Mouse (Mus musculus): ENCODE measurements around the gene Ciz1. TPM values are rescaled to one million over a fixed set of nuclear protein-coding genes. Genes with fewer than 3 reads are reported as not detected.

Ciz1 gene
- total RNA-seq, 2 experiments from 2014 or later: 25.1 to 27.7 TPM

DNA sequence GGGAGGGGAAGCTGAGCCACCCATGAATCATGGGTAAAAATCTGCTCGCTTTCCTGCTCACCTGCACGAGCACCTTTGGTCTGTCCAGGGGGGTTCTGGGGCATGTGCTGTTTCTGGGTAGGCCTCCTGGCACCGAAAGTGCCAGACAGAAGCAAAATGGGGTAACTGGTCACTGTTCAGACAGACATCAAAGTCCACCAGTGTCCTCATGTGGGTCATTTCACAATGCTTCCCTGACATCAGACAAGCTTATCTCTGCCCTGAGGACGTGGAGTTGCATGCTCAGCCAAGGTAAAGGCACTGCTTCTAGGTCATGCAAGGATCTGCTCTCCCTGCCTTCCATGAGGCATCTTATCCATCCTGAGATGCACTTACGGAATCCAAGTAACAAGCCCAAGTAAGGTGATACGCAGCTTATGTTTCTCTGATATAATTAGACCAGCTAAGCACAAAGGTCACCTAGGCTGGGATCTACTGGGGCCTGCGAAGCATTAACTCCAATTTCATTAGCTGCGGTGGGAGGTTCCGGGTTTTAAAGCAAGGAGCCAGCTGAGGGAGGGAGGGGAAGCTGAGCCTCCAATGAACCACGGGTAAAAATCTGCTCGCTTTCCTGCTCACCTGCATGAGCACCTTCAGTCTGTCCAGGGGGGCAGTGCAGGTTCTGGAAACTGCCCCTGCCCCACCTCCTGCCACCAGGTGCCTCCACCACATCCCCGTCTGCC is 66.5 kb downstream of the Ciz1 start:
- DNase-seq: peak; percentile 60

GRCm38 (mm10) chr2:32419359-32419758 is 67.2 kb downstream of the Ciz1 start:
- peak; percentile 90 for DNase-seq

DNA sequence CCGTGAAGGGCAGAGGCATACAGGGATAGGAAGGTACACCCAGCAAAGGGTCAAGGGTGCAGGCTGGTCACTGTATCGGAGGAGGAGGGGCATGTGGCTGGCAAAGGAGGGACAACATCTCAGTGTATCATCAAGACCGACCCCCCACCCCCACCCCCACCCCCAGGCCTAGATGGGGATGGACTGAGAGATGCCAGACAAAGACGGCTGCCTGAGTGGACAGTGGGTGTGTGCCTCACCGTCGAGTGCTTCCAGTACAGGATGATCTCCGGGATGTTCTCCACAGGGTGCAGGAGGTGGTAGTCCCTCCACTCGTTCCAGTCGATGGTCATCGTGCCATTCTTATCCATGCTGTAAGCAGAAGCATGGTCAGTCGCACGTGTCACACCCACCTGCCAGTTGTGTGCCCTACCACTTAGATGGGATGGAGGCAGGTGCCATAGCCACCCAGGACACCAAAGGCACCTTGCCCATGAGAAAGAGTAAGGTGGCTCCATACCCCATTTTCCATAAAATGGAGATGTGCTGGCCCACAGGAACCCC is 68.0 kb downstream of the Ciz1 start:
- no peak for DNase-seq

DNA sequence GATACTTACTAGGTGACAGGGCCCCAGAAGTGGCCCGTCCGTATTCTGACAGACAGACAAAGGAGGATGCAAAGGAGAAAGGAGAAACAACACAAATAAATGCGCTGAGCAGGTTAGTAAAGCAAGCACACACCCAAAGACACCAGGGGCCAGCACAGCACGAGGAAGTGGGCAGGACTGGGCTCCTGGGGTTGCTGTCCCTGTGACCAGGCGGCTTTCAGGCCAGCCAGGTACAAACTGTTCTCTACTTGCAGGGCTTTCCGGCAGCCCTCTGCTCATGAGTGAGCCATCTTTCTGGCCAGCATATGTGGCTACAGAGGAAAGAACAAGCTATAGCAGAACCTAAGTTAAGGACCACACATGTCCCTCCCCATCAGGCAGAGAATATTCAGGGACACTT is 68.5 kb downstream of the Ciz1 start:
- peak; percentile 56 for DNase-seq

GRCm38 (mm10) chr2:32421851-32422251 is 69.7 kb downstream of the Ciz1 start:
- DNase-seq: peak; percentile 69

DNA sequence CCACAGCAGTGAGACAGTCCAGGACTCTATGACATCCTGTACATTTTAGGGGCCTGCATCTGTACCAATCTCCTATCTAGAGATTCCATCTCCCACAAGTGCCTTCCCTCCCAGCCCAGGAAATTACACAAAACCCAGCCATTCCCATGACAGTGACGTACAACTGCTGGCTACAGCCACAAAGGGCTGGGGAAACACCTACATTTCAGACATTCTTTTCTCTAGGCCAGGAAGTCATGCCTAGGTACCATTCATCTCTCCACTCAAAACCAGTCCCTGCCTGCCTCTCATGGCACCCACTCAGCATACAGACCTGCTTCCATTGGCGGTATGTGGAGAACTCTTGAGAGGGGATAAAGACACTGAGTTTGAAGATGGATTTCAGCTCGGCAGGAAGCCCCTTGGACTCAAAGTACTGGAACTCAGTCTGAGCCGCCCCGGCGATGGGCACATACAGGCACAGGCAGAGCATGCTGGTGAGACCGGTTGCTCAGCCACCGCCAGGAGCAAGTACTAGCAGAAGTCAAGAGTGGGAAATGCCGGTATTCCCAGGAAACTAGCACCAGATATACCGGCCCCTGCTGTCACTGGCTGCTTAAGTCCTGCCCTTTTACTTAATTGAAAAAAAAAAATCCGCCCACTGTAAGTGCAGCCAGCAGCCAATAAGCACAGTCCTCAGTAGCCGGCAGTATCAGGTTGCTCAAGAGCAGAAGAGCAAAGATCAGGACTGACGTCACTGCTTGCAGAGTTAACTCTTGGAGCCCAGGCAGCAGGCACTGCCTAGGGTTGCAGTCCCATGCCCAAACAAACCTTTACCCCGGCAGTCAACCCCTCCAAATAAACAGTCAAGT is 71.6 kb downstream of the Ciz1 start:
- peak; percentile 85 for DNase-seq

GRCm38 (mm10) chr2:32424796-32425195 is 72.7 kb downstream of the Ciz1 start:
- DNase-seq: no peak

DNA sequence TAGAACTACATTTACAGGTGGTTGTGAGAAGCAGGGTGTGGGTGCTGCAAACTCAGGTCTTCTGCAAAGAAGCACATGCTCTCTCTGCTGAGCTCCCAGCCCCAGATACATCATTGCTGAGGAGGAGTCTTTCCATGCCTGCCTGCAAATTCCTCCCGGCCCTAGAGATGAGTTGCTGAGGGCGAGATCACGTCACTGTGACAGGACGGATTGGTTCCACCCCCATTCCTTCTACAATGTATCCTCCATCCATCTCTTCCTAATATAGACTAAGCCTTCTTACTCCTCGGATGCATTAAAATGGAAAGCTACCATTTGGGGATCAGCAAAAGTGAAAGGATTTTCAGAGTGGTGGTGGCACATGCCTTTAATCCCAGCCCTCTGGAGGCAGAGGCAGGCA is 73.4 kb downstream of the Ciz1 start:
- no peak for DNase-seq

GRCm38 (mm10) chr2:32426141-32426540 is 74.0 kb downstream of the Ciz1 start:
- DNase-seq: no peak

GRCm38 (mm10) chr2:32427720-32428119 is 75.6 kb downstream of the Ciz1 start:
- no peak for DNase-seq

- no peak for DNase-seq
Measured at GRCm38 (mm10) chr2:32428262-32428722, 76.2 kb downstream of the Ciz1 start.

GRCm38 (mm10) chr2:32429215-32429891 is 77.2 kb downstream of the Ciz1 start:
- DNase-seq: no peak

Small RNAs within 50 kb of the gene (microRNA-seq; reads per million reads assigned to microRNA genes)
- gene Gm23363 (ENCODE audit: borderline replicate concordance in 2 of 2) (0 reads per million in 2 experiments), gene Mir199b (ENCODE audit: borderline replicate concordance in 2 of 2) (84.4 to 92.8 reads per million in 2 experiments)

Other genes starting within 250 kb of the Ciz1 start
- 10 to 100 TPM; 67.0 to 69.6 TPM for gene Prrc2b, start 201.2 kb upstream of the Ciz1 start, total RNA-seq (2021)
- 10 to 100 TPM; 13.7 to 14.7 TPM for gene Pomt1, start 115.7 kb upstream of the Ciz1 start, total RNA-seq (2021)
- 10 to 100 TPM; 12.0 to 13.0 TPM for gene Uck1, start 92.2 kb upstream of the Ciz1 start, total RNA-seq (2021)
- 10 to 100 TPM; 53.5 to 57.4 TPM for gene Golga2, start 64.9 kb upstream of the Ciz1 start, total RNA-seq (2021)
- 100 to 1,000 TPM; 112 to 120 TPM for gene Swi5, start 64.3 kb upstream of the Ciz1 start, total RNA-seq (2021)
- 1 to 10 TPM; 6.0 to 8.7 TPM for gene Dnm1, start 1.0 kb downstream of the Ciz1 start, total RNA-seq (2021)
- gene 1110008P14Rik, start 29.6 kb downstream of the Ciz1 start, total RNA-seq (2021): 10 to 100 TPM; 35.2 to 39.7 TPM
- gene Lcn2, start 35.9 kb downstream of the Ciz1 start, total RNA-seq (2021): 1 to 10 TPM; 1.4 to 2.1 TPM
- 10 to 100 TPM; 42.2 to 49.3 TPM for gene Ptges2, start 43.6 kb downstream of the Ciz1 start, total RNA-seq (2021)
- 1 to 10 TPM; 1.6 to 2.0 TPM for gene Naif1, start 98.1 kb downstream of the Ciz1 start, total RNA-seq (2021)
- gene Slc25a25, start 99.1 kb downstream of the Ciz1 start, total RNA-seq (2021): 10 to 100 TPM; 19.2 to 68.3 TPM
- 1 to 10 TPM; 2.4 to 2.9 TPM for gene Fam102a, start 183.0 kb downstream of the Ciz1 start, total RNA-seq (2021)
- gene Dpm2, start 218.5 kb downstream of the Ciz1 start, total RNA-seq (2021): 10 to 100 TPM; 11.7 to 12.6 TPM
- gene Pip5kl1, start 222.5 kb downstream of the Ciz1 start, total RNA-seq (2021): not detected
- gene 9430097D07Rik, start 223.4 kb downstream of the Ciz1 start, total RNA-seq (2021): not detected
- 10 to 100 TPM; 24.6 to 29.2 TPM for gene St6galnac4, start 234.8 kb downstream of the Ciz1 start, total RNA-seq (2021)
- gene St6galnac6, start 247.4 kb downstream of the Ciz1 start, total RNA-seq (2021): 10 to 100 TPM; 37.3 to 42.6 TPM

Measured in gastrocnemius, postnatal 25 days (tissue).